Mouse (Mus musculus) retina, postnatal 1 day (tissue): ENCODE measurements around the gene Bmp2k.
A peak's percentile ranks its signal among the peaks of the same experiment; 100 is the strongest.

Source experiments
- DNase-seq: peaks from one replicate; pipeline ENCODE4 v3.0.0-alpha.2; 2012

Bmp2k gene

GRCm38 (mm10) chr5:96973714-96974113 is 23.8 kb upstream of the Bmp2k start:
- DNase-seq = no peak

GRCm38 (mm10) chr5:96974661-96975060 is 22.8 kb upstream of the Bmp2k start:
- no peak for DNase-seq

- DNase-seq = no peak
Observed at GRCm38 (mm10) chr5:96975112-96975511, 22.4 kb upstream of the Bmp2k start.

GRCm38 (mm10) chr5:96976150-96976549 is 21.3 kb upstream of the Bmp2k start:
- DNase-seq = no peak

GRCm38 (mm10) chr5:96979296-96980007 is 18.0 kb upstream of the Bmp2k start:
- DNase-seq = no peak

- no peak for DNase-seq
Observed at GRCm38 (mm10) chr5:96980008-96980634, 17.4 kb upstream of the Bmp2k start.

- no peak for DNase-seq
Observed at GRCm38 (mm10) chr5:96981987-96982386, 15.5 kb upstream of the Bmp2k start.

- DNase-seq = no peak
Observed at GRCm38 (mm10) chr5:96983142-96983541, 14.3 kb upstream of the Bmp2k start.

- no peak for DNase-seq
Observed at GRCm38 (mm10) chr5:96986850-96987249, 10.6 kb upstream of the Bmp2k start.

- no peak for DNase-seq
Observed at GRCm38 (mm10) chr5:96988880-96989279, 8.6 kb upstream of the Bmp2k start.

GRCm38 (mm10) chr5:96991156-96991555 is 6.3 kb upstream of the Bmp2k start:
- no peak for DNase-seq

GRCm38 (mm10) chr5:96992651-96993050 is 4.8 kb upstream of the Bmp2k start:
- no peak for DNase-seq

- DNase-seq = no peak
Observed at GRCm38 (mm10) chr5:96993057-96993456, 4.4 kb upstream of the Bmp2k start.

GRCm38 (mm10) chr5:96995791-96996190 is 1.7 kb upstream of the Bmp2k start:
- peak; percentile 53 for DNase-seq

- peak; percentile 63 for DNase-seq
Observed at GRCm38 (mm10) chr5:96996401-96997309, 834 bp upstream of the Bmp2k start.

GRCm38 (mm10) chr5:96997802-96998565 is 495 bp downstream of the Bmp2k start:
- peak; percentile 45 for DNase-seq

- DNase-seq = no peak
Observed at GRCm38 (mm10) chr5:96998566-96998907, 1.0 kb downstream of the Bmp2k start.

- DNase-seq = no peak
Observed at GRCm38 (mm10) chr5:96999601-97000000, 2.1 kb downstream of the Bmp2k start.

- DNase-seq = no peak
Observed at GRCm38 (mm10) chr5:97000524-97000923, 3.0 kb downstream of the Bmp2k start.

- no peak for DNase-seq
Observed at GRCm38 (mm10) chr5:97001153-97001552, 3.7 kb downstream of the Bmp2k start.

- no peak for DNase-seq
Observed at GRCm38 (mm10) chr5:97001571-97001970, 4.1 kb downstream of the Bmp2k start.

- no peak for DNase-seq
Observed at GRCm38 (mm10) chr5:97002336-97002735, 4.8 kb downstream of the Bmp2k start.

GRCm38 (mm10) chr5:97002937-97003336 is 5.4 kb downstream of the Bmp2k start:
- DNase-seq = no peak
